In genomic region chr12:27054411-27054810, GRCm38 (mm10) we compare ENCODE assay signal across 15 mouse cellular contexts.
DNase-seq lines count a peak whose midpoint lies in the region; TF ChIP-seq lines count a peak whose summit lies in the region.
"Had no signal": no experiment of that assay in that cellular context is flagged by ENCODE, and none has a peak within 500 bp of the region (broad histone marks: within the 10 kb centered on the region; RNA-seq: fewer than 3 reads in every experiment).

No protein-coding gene starts in this region.

- no peak for TF ChIP-seq POLR2A in brain, embryonic 14.5 days (IDR thresholded peaks at IDR 0.05; ENCODE audit: borderline replicate concordance, extremely low read depth, insufficient read depth, insufficient read length, poor library complexity, severe bottlenecking)

- DNase-seq in layer of hippocampus, adult 11-12 months (ENCODE audit: low spot score): peak; percentile 25
- DNase-seq in layer of hippocampus, adult 9-10 months (ENCODE audit: low spot score): no peak
- peak; percentile 59 for DNase-seq in layer of hippocampus, adult 9-11 months
- no peak for DNase-seq in layer of hippocampus, postnatal 10 days (ENCODE audit: low spot score in 2 of 2)
- DNase-seq in brain, embryonic 14.5 days (ENCODE audit: low read depth): peak; percentile 26
- no peak for DNase-seq in adrenal gland, postnatal 25 days
- DNase-seq: adrenal gland, adult 2 months; adrenal gland, postnatal 14 days; cerebellum, adult 11 months; cerebellum, adult 2 months; cerebellum, adult 9-11 months; cerebellum, postnatal 25 days; gastrocnemius, postnatal 10 days; gastrocnemius, postnatal 36 days; heart, adult 2 months had no signal

- TF ChIP-seq CTCF in brain, embryonic 14.5 days (IDR thresholded peaks at IDR 0.05; ENCODE audit: borderline replicate concordance, extremely low read depth, insufficient read depth, insufficient read length): no peak

Comparison
In these comparisons a context has a peak if more than half of its experiments do, and no peak if none do; other contexts are left out.
1. DNase-seq: peak in layer of hippocampus, adult 11-12 months (single experiment), layer of hippocampus, adult 9-11 months (single experiment) and brain, embryonic 14.5 days (single experiment); none in layer of hippocampus, adult 9-10 months (single experiment), layer of hippocampus, postnatal 10 days (0 of 2) and adrenal gland, postnatal 25 days (single experiment).